Mouse (Mus musculus): Measurements from ENCODE around the gene Olfr1301. TPM values are rescaled to one million over a fixed set of nuclear protein-coding genes. Genes with fewer than 3 reads are reported as not detected.

Olfr1301 gene
- polyA plus RNA-seq (2012; rRNA removed): not detected in 2 replicates

DNA sequence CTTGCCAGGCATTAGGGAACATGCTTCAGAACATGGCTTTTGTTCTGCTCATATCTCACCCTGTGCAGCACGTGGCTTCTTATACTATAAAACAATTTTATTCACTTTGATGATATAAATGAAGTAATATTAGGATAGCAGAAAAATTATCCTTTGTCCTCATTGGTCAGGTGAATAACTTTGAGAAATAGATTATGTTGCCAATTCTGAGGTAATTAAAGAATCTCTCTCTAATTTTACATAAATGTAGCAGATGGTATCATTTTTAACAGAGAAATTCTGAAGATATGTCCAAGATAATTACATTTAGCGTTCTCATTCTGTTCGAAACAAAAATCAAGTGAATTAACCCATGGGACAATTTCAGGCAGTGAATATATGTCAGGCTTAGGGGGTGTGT, at the start of gene Olfr1301:
TSS of gene Olfr1301 (plus strand) at position 301 of the 400 bp plus-strand sequence.

DNA sequence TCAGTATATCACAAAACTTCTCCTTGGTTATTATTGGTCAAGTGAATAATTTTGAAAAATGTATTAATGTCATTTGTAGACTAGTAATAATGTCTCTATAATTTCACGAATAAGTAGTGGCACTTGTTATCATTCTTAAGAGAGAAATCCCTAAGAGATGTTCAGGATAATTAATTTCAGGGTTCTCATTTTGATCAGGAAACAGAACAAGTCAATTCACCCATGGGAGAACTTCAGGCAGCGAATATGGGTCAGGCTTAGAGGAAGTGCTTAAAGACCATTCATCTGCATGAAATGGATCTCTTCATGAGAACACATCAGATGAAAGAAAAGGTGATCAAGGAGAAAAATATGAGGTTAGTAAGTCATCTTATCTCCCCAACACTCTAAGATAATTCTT, 26.3 kb downstream of the Olfr1301 start, which contains the start of gene Olfr1302:
TSS of gene Olfr1302 (plus strand) at position 301 of the 400 bp plus-strand sequence.

Other genes starting within 250 kb of the Olfr1301 start
- not detected in 2 replicates for gene Olfr1293-ps, start 225.8 kb upstream of the Olfr1301 start, polyA plus RNA-seq (2012; rRNA removed)
- gene Olfr1294, start 210.7 kb upstream of the Olfr1301 start, polyA plus RNA-seq (2012; rRNA removed): not detected in 2 replicates
- not detected in 2 replicates for gene Olfr1295, start 181.3 kb upstream of the Olfr1301 start, polyA plus RNA-seq (2012; rRNA removed)
- not detected in 2 replicates for gene Olfr1297, start 124.5 kb upstream of the Olfr1301 start, polyA plus RNA-seq (2012; rRNA removed)
- not detected in 2 replicates for gene Olfr1298, start 101.8 kb upstream of the Olfr1301 start, polyA plus RNA-seq (2012; rRNA removed)
- not detected in 2 replicates for gene Olfr1299, start 89.6 kb upstream of the Olfr1301 start, polyA plus RNA-seq (2012; rRNA removed)
- not detected in 2 replicates for gene Olfr1302, start 26.4 kb downstream of the Olfr1301 start, polyA plus RNA-seq (2012; rRNA removed)
- gene Olfr1303, start 69.3 kb downstream of the Olfr1301 start, polyA plus RNA-seq (2012; rRNA removed): not detected in 2 replicates
- gene Olfr1305, start 126.1 kb downstream of the Olfr1301 start, polyA plus RNA-seq (2012; rRNA removed): not detected in 2 replicates
- gene Olfr1306, start 165.3 kb downstream of the Olfr1301 start, polyA plus RNA-seq (2012; rRNA removed): not detected in 2 replicates
- gene Olfr1307, start 198.4 kb downstream of the Olfr1301 start, polyA plus RNA-seq (2012; rRNA removed): not detected in 2 replicates
- gene Olfr1308, start 213.9 kb downstream of the Olfr1301 start, polyA plus RNA-seq (2012; rRNA removed): not detected in 2 replicates
- not detected in 2 replicates for gene Olfr1309, start 239.3 kb downstream of the Olfr1301 start, polyA plus RNA-seq (2012; rRNA removed)

All from central nervous system, embryonic 18 days (tissue).